In the genomic region with DNA sequence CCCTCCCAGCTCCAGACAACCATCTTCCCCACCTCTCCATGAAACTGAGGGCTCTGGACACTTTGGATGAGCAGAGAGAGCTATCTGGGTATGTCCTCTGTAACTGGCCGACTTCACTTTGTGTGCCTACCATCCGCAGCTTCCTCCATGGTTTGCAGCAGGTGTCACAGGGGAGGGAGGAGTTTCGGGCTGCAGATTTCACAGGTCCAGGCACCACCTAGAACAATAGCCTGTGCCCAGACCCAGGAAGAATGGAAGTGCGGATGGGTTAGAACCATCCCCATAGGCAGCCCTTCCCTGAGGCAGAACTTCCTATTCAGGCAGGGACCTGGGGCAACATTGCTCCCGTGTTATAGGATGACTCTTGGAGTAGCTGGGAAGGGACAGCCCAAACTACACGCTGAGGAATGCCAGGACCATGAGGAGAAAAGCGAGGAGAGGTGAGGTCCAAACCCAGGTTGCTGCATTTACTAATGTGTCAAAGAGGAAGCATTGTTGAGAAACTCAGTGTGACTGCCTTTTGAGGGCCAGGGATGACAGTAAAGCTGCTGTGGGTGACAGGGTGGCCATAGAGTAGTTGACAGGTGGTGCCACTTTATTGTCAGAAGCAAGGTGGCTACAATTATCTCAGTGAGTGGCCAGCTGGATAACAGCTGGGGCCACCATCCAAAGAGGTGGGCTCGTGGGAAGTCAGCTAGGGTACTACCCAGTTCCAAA, we compare ENCODE assay signal across 21 mouse cellular contexts. TPM values are rescaled to one million over a fixed set of nuclear protein-coding genes. Genes with fewer than 3 reads are reported as not detected.
DNase-seq lines count a peak whose midpoint lies in the region; ATAC-seq and TF ChIP-seq lines count a peak whose summit lies in the region.
"Had no signal": no experiment of that assay in that cellular context is flagged by ENCODE, and none has a peak within 500 bp of the region (broad histone marks: within the 10 kb centered on the region; RNA-seq: fewer than 3 reads in every experiment).

No protein-coding gene starts in this region.

- no peak overlapping the region for H3K4me2 ChIP-seq in liver, postnatal 0 days (ENCODE audit: low read depth, low read length)
- no peak overlapping the region for H3K4me2 ChIP-seq in kidney, embryonic 15.5 days
- H3K4me2 ChIP-seq: embryonic facial prominence, embryonic 15.5 days; heart, embryonic 11.5 days; limb, embryonic 13.5 days; neural tube, embryonic 12.5 days had no signal

- no peak for TF ChIP-seq CTCF in thymus, adult 2 months (IDR thresholded peaks at IDR 0.05; ENCODE audit: borderline replicate concordance, control insufficient read depth, extremely low read depth, insufficient read depth, low read length, poor library complexity)
- TF ChIP-seq CTCF in liver, postnatal 0 days (IDR thresholded peaks at IDR 0.05; ENCODE audit: low read depth), result no peak

- WGBS in thymus, adult 2 months, result 55% methylated on average over 8 of the region's 8 CpGs
- 69% methylated on average over 8 of the region's 8 CpGs for WGBS in liver, postnatal 0 days (ENCODE audit: insufficient replicate concordance)
- WGBS in kidney, embryonic 15.5 days, result 76% methylated on average over 8 of the region's 8 CpGs

- peak overlapping the region; percentile 95 for H3K27ac ChIP-seq in thymus, adult 2 months (ENCODE audit: control insufficient read depth, insufficient read depth, low read length)
- H3K27ac ChIP-seq in liver, postnatal 0 days (ENCODE audit: low read depth), result peak overlapping the region; percentile 51; the same call in 1 of the 2 replicates
- no peak overlapping the region for H3K27ac ChIP-seq in kidney, embryonic 15.5 days
- H3K27ac ChIP-seq: embryonic facial prominence, embryonic 15.5 days; forebrain, embryonic 10.5 days; limb, embryonic 13.5 days; neural tube, embryonic 12.5 days had no signal

- no peaks in the 10 kb centered on the region for H3K9me3 ChIP-seq in liver, postnatal 0 days (ENCODE audit: low read length)
- no peaks in the 10 kb centered on the region for H3K9me3 ChIP-seq in kidney, embryonic 15.5 days (replicated peaks)
- H3K9me3 ChIP-seq: embryonic facial prominence, embryonic 15.5 days; forebrain, embryonic 10.5 days; limb, embryonic 13.5 days; neural tube, embryonic 12.5 days had no signal

- TF ChIP-seq POLR2A in thymus, adult 2 months (IDR thresholded peaks at IDR 0.05; ENCODE audit: control insufficient read depth, extremely low read depth, insufficient read depth, low read length, poor library complexity), result no peak

- H3K4me1 ChIP-seq in thymus, adult 2 months (replicated peaks; ENCODE audit: control insufficient read depth, insufficient read depth, low read length), result peaks cover 68% of the 10 kb centered on the region
- H3K4me1 ChIP-seq in liver, postnatal 0 days (ENCODE audit: insufficient read depth), result peaks cover 65% of the 10 kb centered on the region
- peaks cover 19% of the 10 kb centered on the region for H3K4me1 ChIP-seq in kidney, embryonic 15.5 days

- no peaks in the 10 kb centered on the region for H3K27me3 ChIP-seq in thymus, adult 2 months (ENCODE audit: control insufficient read depth, insufficient read depth, low read length)
- H3K27me3 ChIP-seq in liver, postnatal 0 days (ENCODE audit: insufficient read depth, low read length), result no peaks in the 10 kb centered on the region
- no peaks in the 10 kb centered on the region for H3K27me3 ChIP-seq in kidney, embryonic 15.5 days
- H3K27me3 ChIP-seq: embryonic facial prominence, embryonic 15.5 days; limb, embryonic 13.5 days; neural tube, embryonic 12.5 days had no signal

- ATAC-seq in liver, postnatal 0 days, result no peak
- ATAC-seq in kidney, embryonic 15.5 days (replicated peaks; ENCODE audit: low FRiP score), result no peak

- TF ChIP-seq EP300 in liver, postnatal 0 days (IDR thresholded peaks at IDR 0.05; ENCODE audit: low read depth), result no peak

- intact Hi-C loops in heart, postnatal 10 days (cut with DNase I), result no loop called here

- no peaks in the 10 kb centered on the region for H3K36me3 ChIP-seq in thymus, adult 2 months (ENCODE audit: control insufficient read depth, insufficient read depth, low read length)
- no peaks in the 10 kb centered on the region for H3K36me3 ChIP-seq in liver, postnatal 0 days (replicated peaks; ENCODE audit: insufficient read depth, low read length)
- no peaks in the 10 kb centered on the region for H3K36me3 ChIP-seq in kidney, embryonic 15.5 days
- H3K36me3 ChIP-seq: embryonic facial prominence, embryonic 15.5 days; forebrain, embryonic 10.5 days; limb, embryonic 13.5 days; neural tube, embryonic 12.5 days had no signal

- H3K9ac ChIP-seq in liver, postnatal 0 days (replicated peaks), result no peak overlapping the region
- no peak overlapping the region for H3K9ac ChIP-seq in kidney, embryonic 15.5 days
- H3K9ac ChIP-seq: embryonic facial prominence, embryonic 15.5 days; limb, embryonic 13.5 days; neural tube, embryonic 12.5 days had no signal

- peak; percentile 64 for DNase-seq in heart, adult 11 months
- DNase-seq in heart, postnatal 10 days, result no peak
- peak; percentile 23 for DNase-seq in thymus, adult 2 months
- no peak for DNase-seq in thymus, postnatal 10 days (ENCODE audit: low spot score in 2 of 2)
- DNase-seq in liver, postnatal 0 days, result no peak
- DNase-seq in right cerebral cortex, postnatal 14 days, result no peak
- DNase-seq in lung, adult 18-20 months, result no peak
- DNase-seq: adrenal gland, adult 8-10 months; cerebellum, adult 18-20 months; gastrocnemius, postnatal 25 days; heart, postnatal 36 days; kidney, adult 2 months; kidney, postnatal 36 days; lung, postnatal 10 days; right cerebral cortex, postnatal 4 days had no signal

- H3K4me3 ChIP-seq in thymus, adult 2 months (ENCODE audit: control insufficient read depth, insufficient read depth, low read length), result 0 out of 2 replicates have a peak overlapping the region, but pooled peaks have one; percentile 7
- H3K4me3 ChIP-seq in liver, postnatal 0 days (ENCODE audit: low read depth, low read length), result no peak overlapping the region
- no peak overlapping the region for H3K4me3 ChIP-seq in kidney, embryonic 15.5 days (replicated peaks)
- H3K4me3 ChIP-seq: embryonic facial prominence, embryonic 15.5 days; forebrain, embryonic 10.5 days; limb, embryonic 13.5 days; neural tube, embryonic 12.5 days had no signal

RNA-seq across cellular contexts. Expression of gene Klf13, which starts 51.8 kb away (rescaled TPM):
- 10 to 100 TPM; 63.9 to 96.0 TPM for total RNA-seq in heart, postnatal 10 days (2021)
- 172 and 234 TPM in 2 replicates for polyA plus RNA-seq in thymus, adult 2 months (2012; rRNA removed)
- polyA plus RNA-seq in liver, postnatal 0 days (2015; fragmentation: Nextera tagmentation; extraction: Ambion mirVana), result 25.5 and 25.7 TPM in 2 replicates
- 21.8 and 23.3 TPM in 2 replicates for polyA plus RNA-seq in kidney, embryonic 15.5 days (2015; fragmentation: Nextera tagmentation; extraction: Ambion mirVana)

Comparison
In these comparisons a context has a peak if more than half of its experiments do, and no peak if none do; other contexts are left out.
1. DNase-seq: peak in heart, adult 11 months (single experiment) and thymus, adult 2 months (single experiment); none in heart, postnatal 10 days (0 of 2), thymus, postnatal 10 days (0 of 2), liver, postnatal 0 days (single experiment), right cerebral cortex, postnatal 14 days (single experiment) and lung, adult 18-20 months (0 of 2).